Mouse (Mus musculus) kidney, adult 18-20 months (tissue): Measurements from ENCODE around the gene Aldh1l1.

Experiments used
- DNase-seq: peaks from one replicate; pipeline ENCODE4 v3.0.0; 2021

Gene Aldh1l1

GRCm38 (mm10) chr6:90553197-90553596 lies 67.0 kb downstream of the Aldh1l1 start:
- no peak for DNase-seq

DNA sequence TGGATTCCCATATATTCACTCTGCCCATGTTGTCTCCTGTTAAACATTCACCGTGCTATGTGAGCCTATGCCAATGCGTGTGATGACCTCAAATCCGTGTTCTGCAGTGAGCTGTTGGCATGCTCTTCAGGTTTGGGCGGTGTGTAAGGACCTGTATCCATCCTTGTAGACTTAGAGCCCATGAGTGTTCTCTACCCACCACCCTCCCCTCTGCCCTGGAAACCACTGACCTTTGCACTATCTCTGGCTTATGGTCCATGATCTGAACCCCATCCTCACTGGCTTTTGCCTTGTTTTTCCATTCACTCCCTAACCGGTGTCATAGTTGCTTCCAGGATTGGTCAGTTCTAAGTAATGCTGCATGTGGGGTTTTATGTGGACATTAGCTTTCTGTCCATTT lies 67.5 kb downstream of the Aldh1l1 start:
- peak; percentile 43 for DNase-seq

GRCm38 (mm10) chr6:90556534-90557058 lies 70.4 kb downstream of the Aldh1l1 start:
- DNase-seq: no peak

DNA sequence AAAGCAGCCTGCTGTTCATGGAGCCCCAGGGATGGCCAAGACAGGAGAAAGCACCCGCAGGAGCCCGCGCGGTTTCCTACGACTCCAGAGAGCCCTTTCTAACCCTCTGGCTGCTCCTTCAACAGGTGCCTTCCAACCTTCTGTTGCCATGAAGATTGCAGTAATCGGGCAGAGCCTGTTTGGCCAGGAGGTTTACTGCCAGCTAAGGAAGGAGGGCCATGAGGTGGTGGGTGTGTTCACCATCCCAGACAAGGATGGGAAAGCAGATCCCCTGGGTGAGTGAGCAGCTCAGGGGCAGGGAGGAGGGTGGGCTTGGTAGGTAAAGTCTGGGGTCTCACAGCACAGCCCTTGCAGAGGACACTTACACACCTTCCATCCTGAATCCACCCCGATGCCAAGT lies 70.8 kb downstream of the Aldh1l1 start:
- DNase-seq: no peak

- no peak for DNase-seq
Observed at GRCm38 (mm10) chr6:90557829-90558693, 71.8 kb downstream of the Aldh1l1 start.

DNA sequence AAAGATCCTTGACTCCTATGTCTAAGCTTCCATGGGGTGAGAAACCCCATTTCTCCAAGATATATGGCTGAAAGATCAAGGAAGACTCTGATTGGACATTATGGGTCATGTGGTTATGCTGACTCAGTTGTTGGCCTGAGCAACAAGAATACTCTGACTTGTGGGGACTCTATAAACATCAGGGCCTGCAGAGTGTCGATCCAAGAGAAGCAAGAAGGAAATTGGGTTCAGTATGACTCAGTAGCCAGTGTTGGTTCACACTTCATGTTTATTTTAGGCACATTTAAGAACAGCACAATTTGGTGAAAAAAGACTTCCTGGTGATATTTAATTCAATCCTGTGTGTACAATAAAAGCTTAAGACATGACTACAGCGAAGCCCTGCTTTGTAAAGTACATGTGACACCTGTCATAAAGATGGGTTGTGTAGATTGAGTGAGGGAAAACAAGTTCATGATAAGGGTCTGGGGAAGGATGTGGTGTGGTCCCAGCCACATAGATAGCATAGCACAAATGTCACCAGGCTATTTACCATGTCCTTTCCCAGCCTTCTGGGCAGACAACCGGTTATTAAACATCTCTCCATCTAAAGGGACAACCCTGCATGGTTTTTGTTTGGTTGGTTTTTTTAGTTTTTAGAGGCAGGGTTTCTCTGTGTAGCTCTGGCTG lies 74.3 kb downstream of the Aldh1l1 start:
- no peak for DNase-seq

GRCm38 (mm10) chr6:90561234-90561781 lies 75.1 kb downstream of the Aldh1l1 start:
- DNase-seq: no peak

GRCm38 (mm10) chr6:90564240-90564639 lies 78.0 kb downstream of the Aldh1l1 start:
- DNase-seq: no peak

DNA sequence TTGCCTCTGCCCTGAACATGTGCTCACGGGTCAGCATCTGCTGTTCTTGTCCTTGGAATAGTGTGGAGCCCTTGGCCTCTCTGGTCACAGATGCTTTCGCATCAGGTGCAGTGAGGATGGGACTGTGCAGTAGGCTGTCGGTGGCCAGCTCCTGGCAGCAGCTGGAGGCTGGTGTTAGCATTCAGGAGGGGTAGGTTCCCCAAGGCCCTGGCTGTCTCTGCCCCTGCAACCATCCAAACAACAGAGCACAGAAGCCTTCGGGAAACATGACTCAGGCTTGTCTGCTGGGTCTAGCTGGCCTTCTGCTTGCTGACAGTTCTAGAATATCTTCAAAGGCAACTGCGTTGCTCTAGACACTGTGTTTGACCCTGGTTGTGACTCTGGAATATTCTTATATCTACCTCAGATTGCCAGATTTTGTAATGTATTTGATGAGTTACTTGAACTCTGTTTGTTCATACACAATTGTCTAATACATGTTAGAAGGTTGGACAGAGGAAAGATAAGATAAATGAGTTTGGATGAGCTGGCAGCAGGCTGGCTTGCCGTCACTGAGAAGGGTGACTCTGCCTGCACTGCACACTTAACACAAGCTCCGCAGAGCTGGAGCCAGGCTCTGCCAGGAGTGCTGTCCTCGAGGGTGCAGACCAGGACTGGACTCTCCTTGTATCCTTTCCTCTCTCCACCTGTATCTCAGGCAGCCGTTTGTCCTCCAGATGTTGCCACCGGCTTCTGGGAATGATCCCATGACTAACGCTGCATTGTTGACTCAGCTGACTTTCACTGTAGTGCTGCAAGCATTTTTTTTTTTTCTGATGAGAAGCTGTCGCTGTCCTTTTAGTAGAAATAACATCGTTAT lies 79.4 kb downstream of the Aldh1l1 start:
- no peak for DNase-seq

DNA sequence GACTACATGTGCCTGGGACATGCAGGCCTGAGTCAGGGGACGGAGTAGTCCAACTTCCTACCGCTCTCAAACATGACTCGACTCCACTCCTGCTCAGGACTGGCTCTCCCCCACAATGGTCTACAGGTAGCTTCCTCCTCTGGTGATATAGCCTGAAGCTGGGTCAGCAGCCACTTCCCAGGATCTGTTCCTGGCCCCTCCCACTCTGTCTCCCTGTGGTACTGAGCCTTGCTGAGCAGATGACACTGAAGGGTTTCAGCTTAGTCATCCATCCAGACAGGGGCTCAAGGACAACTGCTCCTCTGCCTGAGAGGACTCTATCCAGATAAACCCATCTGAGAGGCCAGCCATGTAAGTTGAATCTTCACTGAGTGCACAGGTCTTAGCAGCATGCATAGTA lies 81.3 kb downstream of the Aldh1l1 start:
- DNase-seq: no peak

DNA sequence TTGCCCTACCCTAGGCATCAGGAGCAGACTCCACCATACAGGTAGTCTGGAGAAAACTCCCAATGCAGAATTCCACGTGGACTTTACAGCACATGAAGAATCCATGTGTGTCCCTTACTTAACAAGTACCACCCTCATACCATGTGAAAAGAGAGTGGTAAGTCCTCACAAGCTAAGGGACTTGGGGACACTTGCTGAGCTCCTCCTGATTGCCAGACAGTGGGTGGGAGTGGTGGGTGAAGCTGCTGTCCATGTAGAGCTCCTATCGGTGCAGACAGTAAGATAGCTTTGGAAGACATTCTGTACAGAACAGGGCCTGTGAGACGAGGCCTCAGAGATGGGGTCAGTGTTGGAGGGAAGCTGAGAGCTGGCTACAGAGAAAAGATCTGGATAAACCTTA lies 81.7 kb downstream of the Aldh1l1 start:
- DNase-seq: no peak

GRCm38 (mm10) chr6:90568721-90569120 lies 82.5 kb downstream of the Aldh1l1 start:
- no peak for DNase-seq

DNA sequence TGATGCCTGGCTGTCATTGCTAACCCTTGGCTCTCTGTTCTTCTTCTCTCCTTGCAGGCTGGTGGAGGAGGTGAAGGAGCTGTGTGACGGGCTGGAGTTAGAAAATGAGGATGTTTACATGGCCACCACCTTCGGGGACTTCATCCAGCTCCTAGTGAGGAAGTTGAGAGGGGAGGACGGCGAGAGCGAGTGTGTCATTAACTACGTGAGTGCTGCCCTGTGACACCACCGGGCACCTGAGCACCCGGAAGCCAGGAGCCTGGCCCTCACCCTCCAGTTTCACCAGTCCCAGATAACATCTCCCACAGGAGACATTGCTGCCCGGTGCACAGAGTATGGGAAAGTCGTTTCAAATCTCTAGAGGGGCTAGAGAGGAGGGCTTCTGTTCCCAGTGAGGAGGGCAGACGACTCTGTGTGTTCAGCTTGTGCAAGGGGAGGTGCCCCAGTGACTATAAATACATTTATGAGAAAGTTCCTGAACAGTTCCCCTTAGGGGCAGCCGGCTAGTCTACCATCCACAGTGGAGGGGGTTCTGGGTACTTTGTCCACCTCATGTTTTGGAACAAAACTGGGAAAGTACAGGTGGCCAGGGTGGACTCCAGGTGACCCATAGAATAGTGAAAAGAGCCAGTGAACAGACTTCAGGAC lies 83.6 kb downstream of the Aldh1l1 start:
- no peak for DNase-seq

DNA sequence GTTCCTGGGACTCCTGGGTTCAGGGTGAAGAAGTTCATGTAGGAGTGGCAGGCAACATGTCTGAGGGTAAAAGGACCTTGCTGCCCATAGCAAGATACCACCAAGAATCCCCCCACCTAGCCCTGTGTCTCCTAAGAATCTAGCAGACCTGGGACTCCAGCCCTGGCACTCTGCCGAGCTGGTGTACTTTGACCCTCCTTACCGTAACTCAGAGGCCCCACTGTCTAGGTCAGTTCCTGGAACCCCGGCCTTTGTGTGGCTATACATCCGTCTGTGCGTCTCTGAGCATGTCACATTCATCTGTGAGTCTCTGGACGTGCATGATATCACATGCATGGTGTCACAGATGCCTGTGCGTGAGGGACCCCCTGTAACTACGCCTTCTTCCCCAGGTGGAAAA lies 84.2 kb downstream of the Aldh1l1 start:
- peak; percentile 58 for DNase-seq

- peak; percentile 86 for DNase-seq
Observed at GRCm38 (mm10) chr6:90575261-90575715, 89.1 kb downstream of the Aldh1l1 start.

DNA sequence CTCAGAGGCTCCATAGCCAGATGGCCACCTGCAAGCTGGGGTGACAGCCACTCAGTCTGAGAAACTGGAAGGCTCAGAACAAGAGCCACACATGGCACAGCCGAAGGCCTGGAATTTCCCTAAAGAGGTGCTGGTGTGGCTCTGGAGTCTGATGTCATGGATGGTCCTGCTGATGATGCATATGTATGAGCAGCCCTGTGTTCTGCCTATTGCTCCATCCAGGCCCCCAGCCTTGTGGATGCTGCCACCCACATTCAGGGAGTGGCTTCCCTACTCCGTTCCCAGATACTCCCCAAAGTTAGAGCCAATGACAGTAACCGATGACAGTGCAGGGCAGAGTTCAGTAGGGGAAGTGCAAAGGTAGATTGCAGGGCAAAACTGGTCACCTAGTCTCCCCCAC lies 91.9 kb downstream of the Aldh1l1 start:
- DNase-seq: no peak

DNA sequence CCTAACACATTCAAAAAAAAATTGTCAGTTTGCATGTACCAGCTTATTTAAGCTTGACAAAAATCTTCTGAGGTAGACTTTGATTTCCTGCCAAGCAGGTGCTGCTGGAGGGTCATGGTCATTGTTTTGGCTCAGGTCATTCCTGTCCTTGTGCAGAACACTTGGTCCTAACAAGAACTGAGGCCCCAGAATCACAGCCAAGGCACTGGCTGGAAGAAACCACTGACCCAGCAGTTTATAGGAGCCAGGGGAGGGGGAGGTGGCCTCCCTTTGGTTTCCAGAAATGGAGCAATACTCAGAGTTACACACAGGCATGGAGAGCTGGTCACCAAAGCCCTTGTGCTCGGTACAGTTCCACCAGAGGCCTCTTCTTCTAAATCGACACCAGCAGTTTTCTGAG lies 96.1 kb downstream of the Aldh1l1 start:
- DNase-seq: no peak

DNA sequence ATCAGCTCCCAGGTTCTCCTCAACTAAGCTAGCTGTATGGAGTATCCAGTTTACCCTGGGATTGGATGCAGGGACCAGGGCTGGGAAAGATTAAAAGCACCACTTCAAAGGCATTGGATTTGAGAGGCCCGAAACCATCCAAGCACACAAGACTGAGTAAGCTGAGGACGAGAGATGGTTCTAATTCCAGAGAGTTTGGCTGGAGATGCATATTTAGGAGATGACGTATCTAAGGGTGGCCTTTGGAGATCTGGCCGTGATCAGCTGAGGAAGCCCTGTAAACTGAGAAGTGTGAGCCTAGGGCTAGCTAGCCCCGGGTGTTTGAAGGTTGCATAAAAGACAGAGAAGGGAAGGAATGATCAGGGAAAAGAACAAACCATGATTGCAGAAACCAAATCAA lies 101.9 kb downstream of the Aldh1l1 start:
- no peak for DNase-seq

DNA sequence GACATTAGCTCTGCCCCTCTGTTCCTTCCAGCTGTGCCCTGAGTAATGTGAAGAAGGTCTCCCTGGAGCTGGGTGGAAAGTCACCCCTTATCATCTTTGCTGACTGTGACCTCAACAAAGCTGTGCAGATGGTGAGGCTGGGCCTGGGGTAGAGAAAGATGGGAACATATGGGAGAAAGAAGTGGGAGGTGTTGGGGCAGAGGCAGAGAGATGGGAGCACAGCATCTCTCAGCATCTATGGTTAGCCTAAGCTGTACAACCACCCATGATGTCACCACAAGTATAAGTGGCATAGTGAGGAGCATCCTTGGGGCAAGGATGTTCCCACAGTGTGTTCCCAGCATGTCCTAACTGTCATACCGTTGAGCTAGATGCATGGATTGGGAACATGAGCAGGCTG lies 104.5 kb downstream of the Aldh1l1 start:
- DNase-seq: no peak

- DNase-seq: no peak
Observed at GRCm38 (mm10) chr6:90594972-90595371, 108.7 kb downstream of the Aldh1l1 start.

- DNase-seq: no peak
Observed at GRCm38 (mm10) chr6:90597060-90597459, 110.8 kb downstream of the Aldh1l1 start.

DNA sequence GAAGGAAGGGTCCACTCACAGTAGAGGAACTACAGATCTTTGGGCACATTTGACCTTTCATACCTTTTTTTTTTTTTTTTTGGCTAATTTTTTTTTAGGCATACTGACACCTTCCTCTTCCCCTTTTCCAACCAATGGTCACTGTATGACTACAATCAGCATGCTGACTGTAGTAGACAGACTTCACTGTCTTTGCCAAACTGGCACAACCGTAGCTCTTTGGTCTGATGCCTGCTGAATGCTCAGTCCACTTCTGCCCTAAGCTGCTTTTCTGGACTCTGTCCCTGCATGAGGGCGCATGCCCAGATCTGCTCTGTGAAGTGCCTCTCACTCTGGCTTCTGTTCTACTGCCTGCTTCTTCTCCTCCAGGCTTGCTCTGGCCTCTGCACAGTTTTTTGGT lies 111.4 kb downstream of the Aldh1l1 start:
- peak; percentile 65 for DNase-seq
